Mouse (Mus musculus): ENCODE measurements around the gene Gm49318.

Gene Gm49318

GRCm38 (mm10) chr9:22067195-22067594 is 3.9 kb downstream of the Gm49318 start:
- peak; percentile 83 for DNase-seq

GRCm38 (mm10) chr9:22066433-22066832 is 4.6 kb downstream of the Gm49318 start:
- DNase-seq = peak; percentile 92

- peak; percentile 87 for DNase-seq
Observed at GRCm38 (mm10) chr9:22065642-22066041, 5.4 kb downstream of the Gm49318 start.

GRCm38 (mm10) chr9:22064341-22064740 is 6.7 kb downstream of the Gm49318 start:
- DNase-seq = peak; percentile 86

GRCm38 (mm10) chr9:22061339-22061738 is 9.7 kb downstream of the Gm49318 start:
- no peak for DNase-seq

- peak; percentile 98 for DNase-seq
Observed at GRCm38 (mm10) chr9:22058011-22058424, 13.0 kb downstream of the Gm49318 start.

GRCm38 (mm10) chr9:22057031-22057517 is 14.0 kb downstream of the Gm49318 start:
- peak; percentile 92 for DNase-seq

- no peak for DNase-seq
Observed at GRCm38 (mm10) chr9:22056303-22056910, 14.7 kb downstream of the Gm49318 start.

GRCm38 (mm10) chr9:22055713-22056112 is 15.3 kb downstream of the Gm49318 start:
- DNase-seq = no peak

GRCm38 (mm10) chr9:22054411-22055076 is 16.5 kb downstream of the Gm49318 start:
- DNase-seq = peak; percentile 96

GRCm38 (mm10) chr9:22053657-22054056 is 17.4 kb downstream of the Gm49318 start:
- DNase-seq = no peak

GRCm38 (mm10) chr9:22051958-22052254 is 19.2 kb downstream of the Gm49318 start, which contains the start of gene Elavl3:
Gene Elavl3, minus strand, starts transcription at chr9:22052023.
- no peak for DNase-seq

GRCm38 (mm10) chr9:22051161-22051957 is 19.7 kb downstream of the Gm49318 start:
- DNase-seq = no peak

- DNase-seq = peak; percentile 92
Observed at GRCm38 (mm10) chr9:22050351-22050889, 20.6 kb downstream of the Gm49318 start.

- no peak for DNase-seq
Observed at GRCm38 (mm10) chr9:22049721-22050270, 21.3 kb downstream of the Gm49318 start.

- DNase-seq = peak; percentile 90
Observed at GRCm38 (mm10) chr9:22049315-22049714, 21.7 kb downstream of the Gm49318 start.

GRCm38 (mm10) chr9:22047329-22047728 is 23.7 kb downstream of the Gm49318 start:
- DNase-seq = no peak

- DNase-seq = no peak
Observed at GRCm38 (mm10) chr9:22041832-22042231, 29.2 kb downstream of the Gm49318 start.

GRCm38 (mm10) chr9:22037826-22038225 is 33.2 kb downstream of the Gm49318 start:
- DNase-seq = no peak

- no peak for DNase-seq
Observed at GRCm38 (mm10) chr9:22035300-22036044, 35.6 kb downstream of the Gm49318 start.

- DNase-seq = no peak
Observed at GRCm38 (mm10) chr9:22030386-22030785, 40.7 kb downstream of the Gm49318 start.

GRCm38 (mm10) chr9:22028467-22028866 is 42.6 kb downstream of the Gm49318 start:
- DNase-seq = no peak

Data from heart, adult 11 months (tissue).